In genomic region chr14:22147341-22148024, GRCm38 (mm10) we compare ENCODE assay signal across 14 mouse cellular contexts.
DNase-seq lines count a peak whose midpoint lies in the region; ATAC-seq and TF ChIP-seq lines count a peak whose summit lies in the region.
"Had no signal": no experiment of that assay in that cellular context is flagged by ENCODE, and none has a peak within 500 bp of the region (broad histone marks: within the 10 kb centered on the region; RNA-seq: fewer than 3 reads in every experiment).

No protein-coding gene starts in this region.

- no peaks in the 10 kb centered on the region for H3K27me3 ChIP-seq in liver, embryonic 11.5 days (replicated peaks; ENCODE audit: control insufficient read depth, insufficient read depth, low read length)
- H3K27me3 ChIP-seq: intestine, embryonic 15.5 days had no signal

- no peaks in the 10 kb centered on the region for H3K36me3 ChIP-seq in liver, embryonic 11.5 days (ENCODE audit: control insufficient read depth, insufficient read depth, low read length)
- H3K36me3 ChIP-seq: intestine, embryonic 15.5 days; limb, embryonic 13.5 days had no signal

- H3K4me1 ChIP-seq in lung, adult 2 months (ENCODE audit: control insufficient read depth, insufficient read depth, low read length): peaks cover 5% of the 10 kb centered on the region; the same call in 1 of the 2 replicates
- H3K4me1 ChIP-seq in liver, embryonic 11.5 days (replicated peaks; ENCODE audit: control insufficient read depth, insufficient read depth, low read length): 0 out of 2 replicates have a peak, but pooled peaks cover under 1% of the 10 kb centered on the region

- no peak overlapping the region for H3K4me3 ChIP-seq in lung, adult 2 months (replicated peaks; ENCODE audit: extremely low read depth, low read depth, low read length)
- H3K4me3 ChIP-seq in liver, embryonic 11.5 days (ENCODE audit: low read depth, low read length): no peak overlapping the region
- H3K4me3 ChIP-seq: intestine, embryonic 15.5 days; limb, embryonic 13.5 days had no signal

- no peak for TF ChIP-seq CTCF in lung, adult 2 months (IDR thresholded peaks at IDR 0.05; ENCODE audit: insufficient read depth, low read length)

- no peak overlapping the region for H3K9ac ChIP-seq in liver, embryonic 11.5 days (ENCODE audit: low read depth, low read length)
- H3K9ac ChIP-seq: intestine, embryonic 15.5 days; limb, embryonic 13.5 days had no signal

- 28% methylated on average over 4 of the region's 4 CpGs for WGBS in lung, adult 2 months
- 29% methylated on average over 4 of the region's 4 CpGs for WGBS in liver, embryonic 11.5 days

- H3K4me2 ChIP-seq in liver, embryonic 11.5 days: no peak overlapping the region
- H3K4me2 ChIP-seq: intestine, embryonic 15.5 days; limb, embryonic 13.5 days had no signal

- ATAC-seq in liver, embryonic 11.5 days (replicated peaks; ENCODE audit: low FRiP score): no peak

- no peak overlapping the region for H3K27ac ChIP-seq in liver, embryonic 11.5 days (ENCODE audit: low read depth, low read length)
- H3K27ac ChIP-seq: intestine, embryonic 15.5 days; limb, embryonic 13.5 days had no signal

- TF ChIP-seq POLR2A in lung, adult 2 months (IDR thresholded peaks at IDR 0.05; ENCODE audit: borderline replicate concordance, extremely low read depth, low read depth, low read length): no peak

- no peaks in the 10 kb centered on the region for H3K9me3 ChIP-seq in liver, embryonic 11.5 days (ENCODE audit: control insufficient read depth, low read length)
- H3K9me3 ChIP-seq: intestine, embryonic 15.5 days; limb, embryonic 13.5 days had no signal

- peak; percentile 17 for DNase-seq in adrenal gland, adult 2 months
- DNase-seq in adrenal gland, postnatal 4 days (ENCODE audit: low spot score in 2 of 2): no peak
- DNase-seq in lung, adult 18-20 months: peak; percentile 20 to 48
- no peak for DNase-seq in lung, adult 2 months
- DNase-seq in lung, postnatal 10 days: peak; percentile 56
- no peak for DNase-seq in liver, embryonic 11.5 days (ENCODE audit: low spot score)
- DNase-seq in testis, postnatal 14 days (ENCODE audit: low spot score): no peak
- no peak for DNase-seq in thymus, postnatal 25 days
- DNase-seq: adrenal gland, adult 8-10 months; heart, adult 18-20 months; heart, postnatal 10 days; layer of hippocampus, postnatal 36 days had no signal

Comparison
In these comparisons a context has a peak if more than half of its experiments do, and no peak if none do; other contexts are left out.
1. DNase-seq: peak in adrenal gland, adult 2 months (single experiment), lung, adult 18-20 months (2 of 2) and lung, postnatal 10 days (single experiment); none in adrenal gland, postnatal 4 days (0 of 2), lung, adult 2 months (single experiment), liver, embryonic 11.5 days (single experiment), testis, postnatal 14 days (single experiment) and thymus, postnatal 25 days (single experiment).